Mouse (Mus musculus) right cerebral cortex, postnatal 14 days (tissue): ENCODE measurements around the gene Rnpepl1.

Experiments used
- DNase-seq: peaks from one replicate; pipeline ENCODE4 v3.0.0; 2022

The Rnpepl1 gene

GRCm38 (mm10) chr1:92907632-92908360 lies 2.8 kb upstream of the Rnpepl1 start:
- no peak for DNase-seq

- no peak for DNase-seq
These were observed 1.9 kb upstream of the Rnpepl1 start for GRCm38 (mm10) chr1:92908664-92909063.

DNA sequence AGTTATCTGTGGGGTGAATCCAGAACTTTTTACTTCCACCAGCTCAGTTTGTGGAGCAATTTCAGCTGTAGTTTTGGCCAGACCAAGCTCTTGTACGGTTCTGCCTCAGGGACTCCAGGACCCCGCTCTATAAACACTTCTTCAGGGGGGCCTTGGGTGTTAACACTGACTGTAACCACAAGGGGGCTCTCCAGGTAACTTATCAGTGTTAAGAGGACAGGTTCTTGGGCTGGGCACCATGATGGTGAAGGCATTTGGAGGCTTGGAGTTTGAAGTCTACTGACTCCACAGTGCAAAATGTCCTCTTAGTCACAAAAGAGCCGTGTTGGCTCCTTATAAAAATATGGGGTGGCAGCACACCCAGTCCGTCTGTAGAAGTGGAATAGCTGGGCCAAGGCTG lies 1.5 kb upstream of the Rnpepl1 start:
- DNase-seq, result no peak

GRCm38 (mm10) chr1:92910925-92911720 lies 540 bp downstream of the Rnpepl1 start:
- peak; percentile 77 for DNase-seq

GRCm38 (mm10) chr1:92911721-92912138 lies 1.1 kb downstream of the Rnpepl1 start:
- no peak for DNase-seq

GRCm38 (mm10) chr1:92912286-92912685 lies 1.7 kb downstream of the Rnpepl1 start:
- no peak for DNase-seq

GRCm38 (mm10) chr1:92914239-92914638 lies 3.7 kb downstream of the Rnpepl1 start:
- DNase-seq, result no peak

GRCm38 (mm10) chr1:92914993-92915392 lies 4.4 kb downstream of the Rnpepl1 start:
- no peak for DNase-seq

DNA sequence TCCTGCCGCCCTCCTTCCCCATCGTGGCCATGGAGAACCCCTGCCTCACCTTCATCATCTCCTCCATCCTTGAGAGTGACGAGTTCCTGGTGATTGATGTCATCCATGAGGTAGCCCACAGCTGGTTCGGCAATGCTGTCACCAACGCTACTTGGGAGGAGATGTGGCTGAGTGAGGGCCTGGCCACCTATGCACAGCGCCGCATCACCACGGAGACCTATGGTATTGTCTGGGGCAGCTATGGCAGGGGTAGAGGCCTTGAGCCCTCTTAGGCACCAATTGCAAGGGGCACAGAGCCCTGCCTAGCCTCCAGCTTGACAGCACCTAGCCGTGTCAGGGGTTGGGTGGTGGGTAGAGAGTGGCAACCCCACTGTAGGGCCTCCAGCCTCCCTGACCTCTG lies 6.1 kb downstream of the Rnpepl1 start:
- no peak for DNase-seq

DNA sequence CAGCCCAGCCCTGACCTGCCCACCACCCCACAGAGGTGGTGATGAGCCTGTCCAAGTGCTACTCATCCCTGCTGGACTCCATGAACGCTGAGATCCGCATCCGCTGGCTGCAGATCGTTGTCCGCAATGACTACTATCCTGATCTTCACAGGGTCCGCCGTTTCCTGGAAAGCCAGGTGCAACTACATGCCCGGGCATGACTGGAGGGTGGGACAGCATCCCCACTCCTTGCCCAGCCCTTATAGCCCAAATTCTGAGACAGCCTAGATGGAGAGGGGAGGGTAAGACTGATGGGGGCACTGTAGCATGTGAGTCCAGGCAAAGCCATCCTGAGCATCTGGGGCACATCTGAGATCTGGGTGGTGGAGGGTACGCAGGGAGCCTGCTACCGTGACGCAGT lies 8.6 kb downstream of the Rnpepl1 start:
- DNase-seq, result no peak

DNA sequence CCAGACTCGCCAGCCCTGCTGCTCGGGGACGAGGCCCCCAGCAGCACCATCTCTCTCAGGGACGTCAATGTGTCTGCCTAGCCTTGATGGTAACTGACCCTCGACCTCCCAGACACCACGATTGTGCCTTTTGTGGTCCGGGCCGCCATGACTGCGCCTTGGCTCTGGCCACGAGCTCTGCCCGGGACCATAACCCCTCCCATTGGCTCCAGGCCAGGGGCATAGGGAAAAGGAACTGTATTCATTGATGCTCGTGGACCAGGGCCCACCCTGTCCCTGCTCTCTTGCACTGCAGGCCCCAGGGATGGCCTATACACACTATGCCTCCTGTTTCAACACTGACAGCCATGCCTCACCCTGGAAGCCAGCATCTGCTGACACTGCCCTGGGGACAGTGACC lies 9.2 kb downstream of the Rnpepl1 start:
- DNase-seq, result no peak

DNA sequence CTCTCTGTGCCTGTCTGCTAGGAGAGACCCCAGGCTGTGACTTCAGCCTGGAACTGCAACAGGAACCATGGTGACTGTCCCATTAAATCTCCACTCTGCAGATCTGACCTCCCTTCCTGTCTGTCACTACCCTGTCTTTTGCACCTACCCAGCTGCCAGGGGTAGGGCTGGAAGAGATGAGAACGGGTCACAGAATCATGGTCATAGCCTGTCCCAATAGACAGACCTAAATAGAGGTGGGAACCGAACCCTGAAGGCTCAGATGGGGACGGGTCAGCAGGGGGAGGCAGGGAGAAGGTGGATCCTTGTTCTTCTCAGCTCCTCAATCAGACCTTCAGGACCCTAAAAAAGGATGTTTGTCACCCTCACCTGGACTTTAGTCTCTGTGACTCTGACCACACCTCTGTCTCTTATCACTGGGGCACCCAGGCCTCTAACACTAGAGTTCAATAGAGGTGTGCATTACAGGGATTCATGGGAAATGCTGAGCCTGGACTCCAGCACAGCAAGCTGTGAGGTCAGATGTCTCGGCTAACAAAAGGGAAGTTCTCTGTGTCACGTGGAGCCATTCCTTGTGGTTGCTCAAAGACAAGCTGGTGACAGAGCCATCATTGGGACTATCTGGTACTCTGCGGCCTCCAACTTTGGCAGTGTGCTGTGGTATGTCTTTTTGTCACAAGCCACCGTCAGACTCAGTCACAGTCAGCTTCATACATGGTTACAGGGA lies 10.1 kb downstream of the Rnpepl1 start:
- peak; percentile 2 for DNase-seq

- DNase-seq, result no peak
These were observed 10.9 kb downstream of the Rnpepl1 start for GRCm38 (mm10) chr1:92921496-92921895.

DNA sequence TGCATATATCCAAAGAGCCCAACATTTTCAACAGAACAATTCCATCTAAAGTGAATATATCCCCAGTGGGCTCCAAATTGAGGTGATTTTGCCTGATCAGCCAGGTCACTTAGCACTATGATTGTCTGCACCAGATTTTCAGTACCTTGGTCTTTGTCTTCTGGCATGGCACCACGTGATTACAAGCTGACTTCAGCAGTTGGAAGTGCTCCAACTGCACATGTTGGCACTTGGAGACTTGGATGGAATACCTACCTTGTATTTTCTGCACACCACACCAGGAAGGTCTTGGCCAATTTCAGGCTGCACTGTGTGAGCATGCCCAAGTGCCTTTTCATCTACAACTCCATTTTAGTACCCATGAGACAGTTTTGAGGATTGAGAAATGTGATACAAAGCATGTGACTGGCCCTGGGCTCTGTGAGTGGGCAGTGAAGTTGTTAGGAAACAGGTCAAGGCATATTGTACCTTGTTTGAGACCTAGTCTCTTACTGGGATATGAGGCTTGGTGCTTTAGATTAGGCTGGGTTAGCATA lies 19.7 kb downstream of the Rnpepl1 start:
- DNase-seq, result no peak

DNA sequence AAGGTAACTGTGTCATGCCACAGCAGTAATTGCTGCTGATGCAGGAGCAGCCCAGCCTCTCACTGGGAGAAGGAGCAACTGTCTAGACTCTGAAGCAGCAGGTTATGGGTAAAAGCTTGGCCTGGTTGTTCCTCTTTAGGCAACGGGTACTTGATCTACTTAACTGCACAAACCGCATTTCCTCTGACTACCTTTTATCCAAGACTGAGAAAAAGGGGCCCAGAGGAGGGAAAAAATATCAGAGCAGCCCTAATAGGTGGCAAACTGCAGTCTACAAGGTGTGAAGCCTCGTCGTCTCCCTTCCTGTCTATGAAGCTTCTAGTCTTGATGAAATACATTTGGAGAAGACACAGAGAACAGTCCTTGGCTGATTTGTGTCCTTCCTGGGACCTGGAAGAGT lies 23.0 kb downstream of the Rnpepl1 start:
- DNase-seq, result no peak

- DNase-seq, result peak; percentile 91
These were observed 23.7 kb downstream of the Rnpepl1 start, which contains the start of gene Capn10 for GRCm38 (mm10) chr1:92934182-92934827. Gene Capn10 (plus strand): TSS chr1:92934376.

- peak; percentile 63 for DNase-seq
These were observed 24.7 kb downstream of the Rnpepl1 start for GRCm38 (mm10) chr1:92935054-92935962.

DNA sequence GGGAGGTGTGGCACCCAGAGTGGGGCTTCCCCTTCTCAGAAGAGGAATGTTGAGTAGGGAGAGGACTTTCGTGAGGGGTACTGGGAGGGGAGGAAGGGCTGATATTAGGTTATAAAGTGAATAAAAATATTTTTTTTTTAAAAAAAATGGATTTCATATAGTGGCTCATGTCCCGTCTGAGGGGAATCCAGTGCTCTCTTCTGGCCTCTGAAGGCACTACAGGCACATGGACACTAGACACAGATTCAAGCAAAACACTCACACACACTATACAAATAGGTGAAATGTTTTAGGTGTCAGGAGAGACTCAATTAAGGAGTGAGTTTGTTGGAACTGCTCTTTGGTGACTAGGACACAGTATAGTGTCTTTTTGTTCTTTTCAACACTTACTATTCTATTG lies 25.4 kb downstream of the Rnpepl1 start:
- DNase-seq, result no peak

GRCm38 (mm10) chr1:92936467-92936866 lies 25.9 kb downstream of the Rnpepl1 start:
- no peak for DNase-seq

GRCm38 (mm10) chr1:92937797-92938196 lies 27.2 kb downstream of the Rnpepl1 start:
- no peak for DNase-seq

DNA sequence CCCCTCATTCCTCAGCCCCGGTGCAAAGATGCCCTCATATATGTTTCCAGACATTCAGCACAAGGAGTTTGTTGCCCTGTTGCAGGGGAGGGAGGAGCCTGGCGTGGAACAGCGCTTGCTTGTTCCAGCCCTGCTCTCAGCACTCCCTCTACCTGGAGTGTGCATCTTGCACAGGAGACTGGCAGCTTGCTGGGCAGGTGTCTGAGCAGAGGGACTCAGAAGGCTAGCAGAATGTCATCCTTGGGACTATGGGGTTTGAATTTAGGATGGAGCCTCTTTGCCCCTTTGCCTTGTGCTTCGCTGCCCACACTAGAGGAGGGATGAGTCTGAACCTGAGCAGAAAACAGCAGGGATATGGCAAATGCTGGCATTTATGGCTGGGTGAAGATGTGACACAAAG lies 29.2 kb downstream of the Rnpepl1 start:
- DNase-seq, result no peak
